Mouse (Mus musculus): ENCODE results near the gene Six3. TPM values are rescaled to one million over a fixed set of nuclear protein-coding genes. Genes with fewer than 3 reads are reported as not detected.

Gene Six3
- polyA plus RNA-seq, 1 experiment from 2014 or later = 11.3 TPM

- ATAC-seq = no peak
- 96% methylated on average over 1 of the region's 1 CpGs for WGBS
Measured at GRCm38 (mm10) chr17:85660016-85660415, 46.6 kb downstream of the Six3 start.

GRCm38 (mm10) chr17:85661521-85661920, 48.1 kb downstream of the Six3 start:
- Histone ChIP-seq H3K36me3 (ENCODE audit: control insufficient read depth, insufficient read depth, low read length) (no peaks in the 10 kb centered on the region), H3K4me1 (ENCODE audit: control insufficient read depth, insufficient read depth, low read length) (no peaks in the 10 kb centered on the region), H3K4me3 (ENCODE audit: low read depth, low read length) (no peak overlapping the region), H3K9ac (ENCODE audit: low read length) (no peak overlapping the region), H3K9me3 (replicated peaks; ENCODE audit: control insufficient read depth, low read length) (no peaks in the 10 kb centered on the region), H3K4me2 (ENCODE audit: low read length) (no peak overlapping the region), H3K27ac (ENCODE audit: low read depth, low read length) (no peak overlapping the region), H3K27me3 (replicated peaks; ENCODE audit: control insufficient read depth, insufficient read depth, low read length) (peaks cover 16% of the 10 kb centered on the region; the same call in 1 of the 2 replicates)
- DNase-seq (ENCODE audit: low spot score) (no peak), ATAC-seq (no peak)
- WGBS = 70% methylated on average over 5 of the region's 5 CpGs

More at GRCm38 (mm10) chr17:85660016-85660415, 46.6 kb downstream of the Six3 start:
- no peak overlapping the region for H3K9ac ChIP-seq (ENCODE audit: low read length)
- H3K27me3 ChIP-seq (replicated peaks; ENCODE audit: control insufficient read depth, insufficient read depth, low read length) = peaks cover 16% of the 10 kb centered on the region; the same call in 1 of the 2 replicates
- no peak overlapping the region for H3K27ac ChIP-seq (ENCODE audit: low read depth, low read length)
- H3K9me3 ChIP-seq (replicated peaks; ENCODE audit: control insufficient read depth, low read length) = no peaks in the 10 kb centered on the region
- H3K4me2 ChIP-seq (ENCODE audit: low read length) = no peak overlapping the region
- H3K4me3 ChIP-seq (ENCODE audit: low read depth, low read length) = no peak overlapping the region
- no peaks in the 10 kb centered on the region for H3K36me3 ChIP-seq (ENCODE audit: control insufficient read depth, insufficient read depth, low read length)
- DNase-seq (ENCODE audit: low spot score) = no peak
- H3K4me1 ChIP-seq (ENCODE audit: control insufficient read depth, insufficient read depth, low read length) = no peaks in the 10 kb centered on the region

GRCm38 (mm10) chr17:85664202-85664601, 50.8 kb downstream of the Six3 start:
- Histone ChIP-seq H3K9me3 (replicated peaks; ENCODE audit: control insufficient read depth, low read length) (no peaks in the 10 kb centered on the region), H3K27me3 (replicated peaks; ENCODE audit: control insufficient read depth, insufficient read depth, low read length) (peaks cover 16% of the 10 kb centered on the region; the same call in 1 of the 2 replicates), H3K27ac (ENCODE audit: low read depth, low read length) (no peak overlapping the region), H3K4me1 (ENCODE audit: control insufficient read depth, insufficient read depth, low read length) (no peaks in the 10 kb centered on the region), H3K36me3 (ENCODE audit: control insufficient read depth, insufficient read depth, low read length) (no peaks in the 10 kb centered on the region), H3K4me3 (ENCODE audit: low read depth, low read length) (no peak overlapping the region), H3K4me2 (ENCODE audit: low read length) (peak overlapping the region; percentile 44; the same call in 1 of the 2 replicates), H3K9ac (ENCODE audit: low read length) (no peak overlapping the region)
- peak; percentile 34; the same call in 1 of the 2 replicates for ATAC-seq
- DNase-seq (ENCODE audit: low spot score) = no peak
- WGBS = 23% methylated on average over 2 of the region's 2 CpGs

GRCm38 (mm10) chr17:85664618-85665320, 51.4 kb downstream of the Six3 start:
- ATAC-seq = peak; percentile 86
- Histone ChIP-seq H3K4me2 (ENCODE audit: low read length) (peak overlapping the region; percentile 44), H3K4me1 (ENCODE audit: control insufficient read depth, insufficient read depth, low read length) (no peaks in the 10 kb centered on the region), H3K27me3 (replicated peaks; ENCODE audit: control insufficient read depth, insufficient read depth, low read length) (peaks cover 16% of the 10 kb centered on the region; the same call in 1 of the 2 replicates), H3K9ac (ENCODE audit: low read length) (no peak overlapping the region), H3K9me3 (replicated peaks; ENCODE audit: control insufficient read depth, low read length) (no peaks in the 10 kb centered on the region), H3K36me3 (ENCODE audit: control insufficient read depth, insufficient read depth, low read length) (no peaks in the 10 kb centered on the region), H3K27ac (ENCODE audit: low read depth, low read length) (no peak overlapping the region), H3K4me3 (ENCODE audit: low read depth, low read length) (peak overlapping the region; percentile 13)
- peak; percentile 94 for DNase-seq (ENCODE audit: low spot score)
- under 1% methylated on average over 20 of the region's 20 CpGs for WGBS

Other genes with a start within 250 kb of the Six3 start
- 0.23 TPM in 2 replicates for gene Six2, start 74.7 kb downstream of the Six3 start, polyA plus RNA-seq (2014; fragmentation: Nextera tagmentation; extraction: Ambion mirVana)

All from forebrain, embryonic 14.5 days (tissue).